Mouse (Mus musculus): Measurements from ENCODE around the gene Il1rapl2. TPM values are rescaled to one million over a fixed set of nuclear protein-coding genes. Genes with fewer than 3 reads are reported as not detected.

The Il1rapl2 gene
- polyA plus RNA-seq, 1 experiment from 2014 or later: 3.4 TPM

DNA sequence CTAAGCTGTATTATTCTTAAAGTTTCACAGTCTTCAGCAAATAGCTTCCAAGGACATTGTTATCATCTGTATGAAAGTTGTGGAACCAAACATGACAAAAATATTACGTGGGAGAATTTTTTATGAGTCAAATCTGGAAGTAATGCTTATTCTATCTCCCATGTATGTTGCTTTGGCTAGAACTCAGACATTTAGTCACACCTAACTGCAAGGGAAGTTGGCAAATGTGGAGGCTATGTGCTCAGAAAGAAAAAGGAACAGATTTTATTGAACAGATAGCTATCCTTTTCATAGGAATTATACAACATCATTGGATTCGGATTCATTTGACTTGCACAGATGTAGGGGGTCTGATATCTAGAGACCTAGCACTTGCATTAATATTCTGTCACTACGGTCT is 908.1 kb downstream of the Il1rapl2 start:
- Histone ChIP-seq H3K27me3 (replicated peaks; ENCODE audit: control insufficient read depth, insufficient read depth, low read length) (no peaks in the 10 kb centered on the region), H3K4me1 (replicated peaks; ENCODE audit: control insufficient read depth, insufficient read depth, low read length) (no peaks in the 10 kb centered on the region), H3K4me2 (ENCODE audit: low read length) (no peak overlapping the region), H3K4me3 (replicated peaks; ENCODE audit: low read length) (no peak overlapping the region), H3K27ac (ENCODE audit: low read length) (no peak overlapping the region), H3K9ac (replicated peaks; ENCODE audit: low read depth, low read length) (no peak overlapping the region), H3K9me3 (ENCODE audit: control insufficient read depth, low read length) (no peaks in the 10 kb centered on the region), H3K36me3 (ENCODE audit: control insufficient read depth, insufficient read depth) (no peaks in the 10 kb centered on the region)
- ATAC-seq: no peak
- 80% methylated on average over 3 of the region's 3 CpGs for WGBS

GRCm38 (mm10) chrX:138500510-138500909 is 930.1 kb downstream of the Il1rapl2 start:
- no peak overlapping the region for H3K4me3 ChIP-seq (replicated peaks; ENCODE audit: low read length)
- H3K4me2 ChIP-seq (ENCODE audit: low read length): no peak overlapping the region
- H3K27ac ChIP-seq (ENCODE audit: low read length): no peak overlapping the region
- no peaks in the 10 kb centered on the region for H3K27me3 ChIP-seq (replicated peaks; ENCODE audit: control insufficient read depth, insufficient read depth, low read length)
- no peak for ATAC-seq
- no peaks in the 10 kb centered on the region for H3K36me3 ChIP-seq (ENCODE audit: control insufficient read depth, insufficient read depth)
- no peak overlapping the region for H3K9ac ChIP-seq (replicated peaks; ENCODE audit: low read depth, low read length)
- H3K9me3 ChIP-seq (ENCODE audit: control insufficient read depth, low read length): no peaks in the 10 kb centered on the region
- no peaks in the 10 kb centered on the region for H3K4me1 ChIP-seq (replicated peaks; ENCODE audit: control insufficient read depth, insufficient read depth, low read length)
- 96% methylated on average over 1 of the region's 1 CpGs for WGBS

- Histone ChIP-seq H3K36me3 (ENCODE audit: control insufficient read depth, insufficient read depth) (no peaks in the 10 kb centered on the region), H3K4me1 (replicated peaks; ENCODE audit: control insufficient read depth, insufficient read depth, low read length) (no peaks in the 10 kb centered on the region), H3K27me3 (replicated peaks; ENCODE audit: control insufficient read depth, insufficient read depth, low read length) (no peaks in the 10 kb centered on the region), H3K4me2 (ENCODE audit: low read length) (no peak overlapping the region), H3K9me3 (ENCODE audit: control insufficient read depth, low read length) (no peaks in the 10 kb centered on the region), H3K27ac (ENCODE audit: low read length) (no peak overlapping the region), H3K4me3 (replicated peaks; ENCODE audit: low read length) (no peak overlapping the region), H3K9ac (replicated peaks; ENCODE audit: low read depth, low read length) (no peak overlapping the region)
- no peak for ATAC-seq
- WGBS: 46% methylated on average over 3 of the region's 3 CpGs
These were observed 934.6 kb downstream of the Il1rapl2 start for GRCm38 (mm10) chrX:138505049-138505448.

- no peak overlapping the region for H3K9ac ChIP-seq (replicated peaks; ENCODE audit: low read depth, low read length)
- no peaks in the 10 kb centered on the region for H3K4me1 ChIP-seq (replicated peaks; ENCODE audit: control insufficient read depth, insufficient read depth, low read length)
- 74% methylated on average over 3 of the region's 3 CpGs for WGBS
- H3K4me3 ChIP-seq (replicated peaks; ENCODE audit: low read length): no peak overlapping the region
- no peak overlapping the region for H3K4me2 ChIP-seq (ENCODE audit: low read length)
- no peak overlapping the region for H3K27ac ChIP-seq (ENCODE audit: low read length)
- H3K27me3 ChIP-seq (replicated peaks; ENCODE audit: control insufficient read depth, insufficient read depth, low read length): no peaks in the 10 kb centered on the region
- no peaks in the 10 kb centered on the region for H3K9me3 ChIP-seq (ENCODE audit: control insufficient read depth, low read length)
- no peak for ATAC-seq
- H3K36me3 ChIP-seq (ENCODE audit: control insufficient read depth, insufficient read depth): no peaks in the 10 kb centered on the region
These were observed 1049.7 kb downstream of the Il1rapl2 start for GRCm38 (mm10) chrX:138620106-138620505.

- Histone ChIP-seq H3K36me3 (ENCODE audit: control insufficient read depth, insufficient read depth) (no peaks in the 10 kb centered on the region), H3K9ac (replicated peaks; ENCODE audit: low read depth, low read length) (no peak overlapping the region), H3K27ac (ENCODE audit: low read length) (no peak overlapping the region), H3K4me2 (ENCODE audit: low read length) (no peak overlapping the region), H3K4me1 (replicated peaks; ENCODE audit: control insufficient read depth, insufficient read depth, low read length) (no peaks in the 10 kb centered on the region), H3K9me3 (ENCODE audit: control insufficient read depth, low read length) (no peaks in the 10 kb centered on the region), H3K27me3 (replicated peaks; ENCODE audit: control insufficient read depth, insufficient read depth, low read length) (no peaks in the 10 kb centered on the region), H3K4me3 (replicated peaks; ENCODE audit: low read length) (no peak overlapping the region)
- ATAC-seq: no peak
These were observed 1054.9 kb downstream of the Il1rapl2 start for GRCm38 (mm10) chrX:138625311-138625710.

DNA sequence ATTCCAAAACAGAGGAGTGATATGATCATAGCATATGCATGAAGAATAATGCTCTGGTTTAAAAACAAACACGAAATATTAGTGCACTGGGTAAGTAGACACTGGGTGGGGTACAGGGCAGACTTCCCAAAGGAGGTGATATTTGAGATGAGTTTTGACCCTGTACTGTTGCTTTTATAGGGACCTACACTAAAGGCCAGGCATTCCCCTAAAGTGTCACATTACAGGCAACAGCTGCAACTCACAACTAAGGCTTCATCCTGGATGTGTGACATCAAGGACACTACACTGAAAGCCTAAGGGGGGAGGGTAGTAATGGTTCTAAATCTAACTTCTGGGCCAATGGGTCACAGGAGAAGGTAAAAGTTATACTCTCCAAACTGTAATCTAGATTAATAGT is 1152.0 kb downstream of the Il1rapl2 start:
- no peaks in the 10 kb centered on the region for H3K4me1 ChIP-seq (replicated peaks; ENCODE audit: control insufficient read depth, insufficient read depth, low read length)
- no peak overlapping the region for H3K9ac ChIP-seq (replicated peaks; ENCODE audit: low read depth, low read length)
- WGBS: 55% methylated on average over 1 of the region's 1 CpGs
- H3K27me3 ChIP-seq (replicated peaks; ENCODE audit: control insufficient read depth, insufficient read depth, low read length): no peaks in the 10 kb centered on the region
- no peak overlapping the region for H3K4me2 ChIP-seq (ENCODE audit: low read length)
- no peak for ATAC-seq
- H3K36me3 ChIP-seq (ENCODE audit: control insufficient read depth, insufficient read depth): no peaks in the 10 kb centered on the region
- H3K4me3 ChIP-seq (replicated peaks; ENCODE audit: low read length): no peak overlapping the region
- no peak overlapping the region for H3K27ac ChIP-seq (ENCODE audit: low read length)
- H3K9me3 ChIP-seq (ENCODE audit: control insufficient read depth, low read length): no peaks in the 10 kb centered on the region

GRCm38 (mm10) chrX:138800958-138801357 is 1230.5 kb downstream of the Il1rapl2 start:
- Histone ChIP-seq H3K4me3 (replicated peaks; ENCODE audit: low read length) (no peak overlapping the region), H3K27ac (ENCODE audit: low read length) (no peak overlapping the region), H3K9me3 (ENCODE audit: control insufficient read depth, low read length) (no peaks in the 10 kb centered on the region), H3K36me3 (ENCODE audit: control insufficient read depth, insufficient read depth) (no peaks in the 10 kb centered on the region), H3K9ac (replicated peaks; ENCODE audit: low read depth, low read length) (no peak overlapping the region), H3K4me2 (ENCODE audit: low read length) (no peak overlapping the region), H3K4me1 (replicated peaks; ENCODE audit: control insufficient read depth, insufficient read depth, low read length) (no peaks in the 10 kb centered on the region), H3K27me3 (replicated peaks; ENCODE audit: control insufficient read depth, insufficient read depth, low read length) (no peaks in the 10 kb centered on the region)
- no peak for ATAC-seq
- 74% methylated on average over 3 of the region's 3 CpGs for WGBS

- Histone ChIP-seq H3K9me3 (ENCODE audit: control insufficient read depth, low read length) (no peaks in the 10 kb centered on the region), H3K27ac (ENCODE audit: low read length) (no peak overlapping the region), H3K27me3 (replicated peaks; ENCODE audit: control insufficient read depth, insufficient read depth, low read length) (no peaks in the 10 kb centered on the region), H3K4me1 (replicated peaks; ENCODE audit: control insufficient read depth, insufficient read depth, low read length) (no peaks in the 10 kb centered on the region), H3K4me3 (replicated peaks; ENCODE audit: low read length) (no peak overlapping the region), H3K9ac (replicated peaks; ENCODE audit: low read depth, low read length) (no peak overlapping the region), H3K4me2 (ENCODE audit: low read length) (no peak overlapping the region), H3K36me3 (ENCODE audit: control insufficient read depth, insufficient read depth) (no peaks in the 10 kb centered on the region)
- no peak for ATAC-seq
These were observed 1261.5 kb downstream of the Il1rapl2 start for GRCm38 (mm10) chrX:138831876-138832275.

- ATAC-seq: no peak
- H3K4me2 ChIP-seq (ENCODE audit: low read length): no peak overlapping the region
- no peak overlapping the region for H3K27ac ChIP-seq (ENCODE audit: low read length)
- no peak overlapping the region for H3K4me3 ChIP-seq (replicated peaks; ENCODE audit: low read length)
- H3K9ac ChIP-seq (replicated peaks; ENCODE audit: low read depth, low read length): no peak overlapping the region
- no peaks in the 10 kb centered on the region for H3K4me1 ChIP-seq (replicated peaks; ENCODE audit: control insufficient read depth, insufficient read depth, low read length)
- H3K9me3 ChIP-seq (ENCODE audit: control insufficient read depth, low read length): no peaks in the 10 kb centered on the region
- no peaks in the 10 kb centered on the region for H3K27me3 ChIP-seq (replicated peaks; ENCODE audit: control insufficient read depth, insufficient read depth, low read length)
- WGBS: 53% methylated on average over 2 of the region's 2 CpGs
- H3K36me3 ChIP-seq (ENCODE audit: control insufficient read depth, insufficient read depth): no peaks in the 10 kb centered on the region
These were observed 1263.5 kb downstream of the Il1rapl2 start for GRCm38 (mm10) chrX:138833894-138834293.

DNA sequence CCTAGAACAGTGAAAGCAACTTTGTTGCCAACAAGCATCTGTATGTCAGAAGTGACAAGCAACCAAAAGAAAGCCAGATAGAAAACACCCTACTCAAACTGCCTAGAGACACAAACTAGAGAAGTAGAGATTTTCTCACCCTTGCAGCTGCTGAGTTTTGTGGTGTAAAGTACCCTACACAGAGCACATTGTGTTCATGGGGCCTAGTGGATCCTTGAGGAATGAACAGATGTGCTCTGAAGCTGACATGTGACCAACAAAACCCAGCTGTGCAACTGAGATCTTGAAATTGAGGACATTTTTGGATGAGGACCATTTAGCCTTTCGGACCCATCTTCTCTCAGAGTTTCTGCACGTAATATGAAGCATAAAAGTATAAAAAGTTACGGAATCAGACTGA is 1268.0 kb downstream of the Il1rapl2 start:
- no peak overlapping the region for H3K4me2 ChIP-seq (ENCODE audit: low read length)
- H3K4me1 ChIP-seq (replicated peaks; ENCODE audit: control insufficient read depth, insufficient read depth, low read length): no peaks in the 10 kb centered on the region
- no peak overlapping the region for H3K9ac ChIP-seq (replicated peaks; ENCODE audit: low read depth, low read length)
- WGBS: 96% methylated on average over 3 of the region's 3 CpGs
- no peak for ATAC-seq
- no peaks in the 10 kb centered on the region for H3K27me3 ChIP-seq (replicated peaks; ENCODE audit: control insufficient read depth, insufficient read depth, low read length)
- no peak overlapping the region for H3K27ac ChIP-seq (ENCODE audit: low read length)
- no peaks in the 10 kb centered on the region for H3K36me3 ChIP-seq (ENCODE audit: control insufficient read depth, insufficient read depth)
- no peak overlapping the region for H3K4me3 ChIP-seq (replicated peaks; ENCODE audit: low read length)
- H3K9me3 ChIP-seq (ENCODE audit: control insufficient read depth, low read length): no peaks in the 10 kb centered on the region

Data from forebrain, embryonic 16.5 days (tissue).